Mouse (Mus musculus) CH12.LX (cell line): ENCODE measurements around the gene Mark1. TPM values are rescaled to one million over a fixed set of nuclear protein-coding genes. Genes with fewer than 3 reads are reported as not detected.

Experiments used
- DNase-seq: peaks from one replicate; pipeline ENCODE4 v3.0.0-alpha.2; 2013; ENCODE audit errors: extremely low read depth
- H3K27ac ChIP-seq: 2 replicates; pipeline ENCODE4 v1.5.1; 2012; ENCODE audit warnings: low read depth, mild to moderate bottlenecking, control low read depth, moderate library complexity; ENCODE audit not compliant: insufficient read depth
- H3K27me3 ChIP-seq: replicated peaks from 2 replicates; pipeline ENCODE3; 2012; ENCODE audit warnings: inconsistent platforms
- H3K36me3 ChIP-seq, 2 experiments: replicated peaks in 1 of 2; 2 replicates each; pipeline versions ENCODE3 to v1.6.1; 2012; ENCODE audit warnings: inconsistent platforms in 1 of 2, low read length in 1 of 2, mild to moderate bottlenecking in 1 of 2, mixed read lengths in 1 of 2, moderate library complexity in 1 of 2; ENCODE audit not compliant: control insufficient read depth in 1 of 2, insufficient read depth in 1 of 2
- H3K4me1 ChIP-seq, 2 experiments: 2 replicates each; pipeline ENCODE4 v1.6.1; 2012; ENCODE audit warnings: inconsistent platforms in 1 of 2, moderate library complexity in 1 of 2; ENCODE audit not compliant: insufficient read depth in 2 of 2, control insufficient read depth in 1 of 2
- H3K4me2 ChIP-seq: 2 replicates; pipeline ENCODE4 v1.6.1; 2012; ENCODE audit warnings: low read depth, mild to moderate bottlenecking, control low read depth; ENCODE audit not compliant: poor library complexity, insufficient read depth, severe bottlenecking
- H3K4me3 ChIP-seq, 3 experiments: fragments of 150-350 bp in 1 of 3; sonication (generic) in 1 of 3; replicated peaks in 1 of 3; 2 replicates each; pipeline versions ENCODE3 to v1.5.1; 2011 to 2012; ENCODE audit warnings: low read depth in 2 of 3, low read length in 2 of 3, mild to moderate bottlenecking in 2 of 3, moderate library complexity in 2 of 3, control low read depth in 1 of 3, improper control_type of control experiment in 1 of 3, inconsistent platforms in 1 of 3, mixed read lengths in 1 of 3; ENCODE audit not compliant: poor library complexity in 1 of 3
- H3K79me2 ChIP-seq: replicated peaks from 2 replicates; pipeline ENCODE4 v1.6.1; 2012; ENCODE audit warnings: mild to moderate bottlenecking, moderate library complexity; ENCODE audit not compliant: control insufficient read depth, poor library complexity, insufficient read depth, severe bottlenecking; ENCODE audit errors: extremely low read depth
- H3K9ac ChIP-seq: 2 replicates; pipeline ENCODE4 v1.6.1; 2012; ENCODE audit warnings: low read depth, mild to moderate bottlenecking, control low read depth, moderate library complexity; ENCODE audit not compliant: insufficient read depth
- H3K9me3 ChIP-seq: replicated peaks from 2 replicates; pipeline ENCODE3; 2012; ENCODE audit warnings: low read length, inconsistent platforms, mixed read lengths
- BHLHE40 ChIP-seq: IDR thresholded peaks from 2 replicates; pipeline ENCODE4 v1.6.1; 2011; ENCODE audit warnings: mild to moderate bottlenecking, low read depth, low read length, improper control_type of control experiment
- CHD1 ChIP-seq: IDR thresholded peaks from 2 replicates; pipeline ENCODE4 v1.6.1; 2012; ENCODE audit warnings: low read depth, low read length, improper control_type of control experiment, inconsistent platforms
- CTCF ChIP-seq, 2 experiments: IDR thresholded peaks in 1 of 2; conservative IDR thresholded peaks in 1 of 2; 2 replicates each; pipeline ENCODE4 v1.5.1; 2011 to 2012; ENCODE audit warnings: low read depth in 2 of 2, low read length in 2 of 2, improper control_type of control experiment in 1 of 2, inconsistent platforms in 1 of 2, mild to moderate bottlenecking in 1 of 2, moderate library complexity in 1 of 2
- E2F4 ChIP-seq: IDR thresholded peaks from 2 replicates; pipeline ENCODE4 v1.6.1; 2011; ENCODE audit warnings: low read depth, low read length, improper control_type of control experiment; ENCODE audit not compliant: insufficient replicate concordance
- ELF1 ChIP-seq: IDR thresholded peaks from 2 replicates; pipeline ENCODE4 v1.6.1; 2014; ENCODE audit warnings: low read depth, mild to moderate bottlenecking, inconsistent platforms, low read length, improper control_type of control experiment
- EP300 ChIP-seq: IDR thresholded peaks from 2 replicates; pipeline ENCODE4 v1.6.1; 2011; ENCODE audit warnings: low read length, improper control_type of control experiment
- GABPA ChIP-seq: IDR thresholded peaks from 2 replicates; pipeline ENCODE4 v1.6.1; 2012; ENCODE audit warnings: low read depth, low read length, improper control_type of control experiment, inconsistent platforms; ENCODE audit not compliant: insufficient replicate concordance
- IRF4 ChIP-seq: IDR thresholded peaks from 2 replicates; pipeline ENCODE4 v1.6.1; 2014; ENCODE audit warnings: low read depth, mild to moderate bottlenecking, inconsistent platforms, low read length, improper control_type of control experiment
- JUND ChIP-seq: conservative IDR thresholded peaks from 2 replicates; pipeline ENCODE4 v1.6.1; 2011; ENCODE audit warnings: low read depth, low read length, improper control_type of control experiment
- KAT2A ChIP-seq: IDR thresholded peaks from 2 replicates; pipeline ENCODE4 v1.6.1; 2012; ENCODE audit warnings: low read length, improper control_type of control experiment, inconsistent platforms; ENCODE audit not compliant: insufficient replicate concordance
- MXI1 ChIP-seq: IDR thresholded peaks from 2 replicates; pipeline ENCODE4 v1.6.1; 2011; ENCODE audit warnings: mild to moderate bottlenecking, low read depth, low read length, improper control_type of control experiment
- NRF1 ChIP-seq: IDR thresholded peaks from 2 replicates; pipeline ENCODE4 v1.6.1; 2014; ENCODE audit warnings: low read depth, mild to moderate bottlenecking, inconsistent platforms, low read length, improper control_type of control experiment, moderate library complexity
- PAX5 ChIP-seq: IDR thresholded peaks from 2 replicates; pipeline ENCODE4 v1.6.1; 2012; ENCODE audit warnings: low read length, inconsistent platforms, mixed read lengths
- RAD21 ChIP-seq: IDR thresholded peaks from 2 replicates; pipeline ENCODE4 v1.6.1; 2011; ENCODE audit warnings: low read depth, mild to moderate bottlenecking, low read length, improper control_type of control experiment, moderate library complexity
- SIN3A ChIP-seq: IDR thresholded peaks from 2 replicates; pipeline ENCODE4 v1.6.1; 2012; ENCODE audit warnings: low read length, improper control_type of control experiment, inconsistent platforms
- TBP ChIP-seq: conservative IDR thresholded peaks from 2 replicates; pipeline ENCODE4 v1.6.1; 2011; ENCODE audit warnings: low read depth, low read length, improper control_type of control experiment
- TCF12 ChIP-seq: IDR thresholded peaks from 2 replicates; pipeline ENCODE4 v1.6.1; 2014; ENCODE audit warnings: low read depth, mild to moderate bottlenecking, inconsistent platforms, low read length, improper control_type of control experiment
- UBTF ChIP-seq: IDR thresholded peaks from 2 replicates; pipeline ENCODE4 v1.6.1; 2012; ENCODE audit warnings: low read depth, mild to moderate bottlenecking, inconsistent platforms, low read length, improper control_type of control experiment, moderate library complexity
- USF1 ChIP-seq: IDR thresholded peaks from 2 replicates; pipeline ENCODE4 v1.6.1; 2014; ENCODE audit warnings: low read depth, mild to moderate bottlenecking, inconsistent platforms, low read length, improper control_type of control experiment
- USF2 ChIP-seq: conservative IDR thresholded peaks from 2 replicates; pipeline ENCODE4 v1.6.1; 2011; ENCODE audit warnings: low read depth, low read length, improper control_type of control experiment
- ZKSCAN1 ChIP-seq: IDR thresholded peaks from 2 replicates; pipeline ENCODE4 v1.6.1; 2012; ENCODE audit warnings: low read depth, inconsistent platforms, low read length, improper control_type of control experiment, borderline replicate concordance
- ZMIZ1 ChIP-seq: IDR thresholded peaks from 2 replicates; pipeline ENCODE4 v1.6.1; 2012; ENCODE audit warnings: low read depth, mild to moderate bottlenecking, inconsistent platforms, low read length, improper control_type of control experiment
- ZNF384 ChIP-seq: IDR thresholded peaks from 2 replicates; pipeline ENCODE4 v1.6.1; 2012; ENCODE audit warnings: low read depth, low read length, improper control_type of control experiment, inconsistent platforms
- dilution Hi-C: fragments of 300-500 bp; cut with MboI; formaldehyde crosslinking; loops from 2 replicates; pipeline ENCODE4 v1.14.3; 2020; ENCODE audit warnings: low sequenced_read_pairs; ENCODE audit not compliant: extremely low pct_unique_long_range_greater_than_20kb, extremely low pct_ligation_motif_present
- in situ Hi-C: fragments of 300-500 bp; cut with MboI; formaldehyde crosslinking; loops from 3 replicates; pipeline ENCODE4 v1.14.3; 2019; ENCODE audit warnings: low sequenced_read_pairs, low pct_ligation_motif_present, low pct_unique_long_range_greater_than_20kb, mixed read lengths
- polyA plus RNA-seq: library from polyadenylated mRNA; unstranded; fragments of >175 nt; gene quantifications from 2 replicates; pipeline ENCODE4 v1.2.1, GENCODE M21; 2012; ENCODE audit warnings: low read depth; ENCODE audit not compliant: insufficient read length
- total RNA-seq, 2 experiments: library from RNA; depleted of rRNA; stranded (reverse); fragments of 300-350 nt in 1 of 2; fragments of >200 nt in 1 of 2; gene quantifications; 2 replicates each; pipeline ENCODE4 v1.2.3; 2012 to 2014

Gene Mark1
- total and polyA plus RNA-seq, 3 experiments, result not detected

- Histone ChIP-seq H3K4me1 (no peaks in the 10 kb centered on the region), H3K9me3 (no peaks in the 10 kb centered on the region), H3K79me2 (no peaks in the 10 kb centered on the region), H3K4me3 (no peak overlapping the region), H3K27me3 (no peaks in the 10 kb centered on the region), H3K27ac (no peak overlapping the region), H3K9ac (no peak overlapping the region), H3K4me2 (no peak overlapping the region), H3K36me3 (no peaks in the 10 kb centered on the region)
- no peak for TF ChIP-seq SIN3A
- in situ Hi-C loops (no loop called here), dilution Hi-C loops (no loop called here)
- no peak for DNase-seq
Measured at GRCm38 (mm10) chr1:185007066-185007465, 7.7 kb upstream of the Mark1 start.

- in situ Hi-C loops, result no loop called here
- no peak overlapping the region for H3K9ac ChIP-seq
- no peak overlapping the region for H3K27ac ChIP-seq
- TF ChIP-seq CTCF (conservative IDR thresholded peaks at IDR 0.05 in 1 of 2, IDR thresholded peaks at IDR 0.05 in 1 of 2; ENCODE audit: low read depth in 2 of 2, low read length in 2 of 2) (no peak), ZMIZ1 (no peak), TBP (no peak)
- H3K4me2 ChIP-seq, result no peak overlapping the region
- DNase-seq, result no peak
- H3K27me3 ChIP-seq, result no peaks in the 10 kb centered on the region
- dilution Hi-C loops, result no loop called here
- no peaks in the 10 kb centered on the region for H3K79me2 ChIP-seq
- H3K9me3 ChIP-seq, result peaks cover 2% of the 10 kb centered on the region
- no peak overlapping the region for H3K4me3 ChIP-seq
- no peaks in the 10 kb centered on the region for H3K4me1 ChIP-seq
- H3K36me3 ChIP-seq, result no peaks in the 10 kb centered on the region
Measured at GRCm38 (mm10) chr1:184999780-185000599, 620 bp upstream of the Mark1 start.

- no peak overlapping the region for H3K27ac ChIP-seq
- peaks cover 2% of the 10 kb centered on the region for H3K9me3 ChIP-seq
- dilution Hi-C loops (no loop called here), in situ Hi-C loops (no loop called here)
- H3K9ac ChIP-seq, result no peak overlapping the region
- no peaks in the 10 kb centered on the region for H3K27me3 ChIP-seq
- no peak for DNase-seq
- H3K36me3 ChIP-seq, result no peaks in the 10 kb centered on the region
- TF ChIP-seq JUND (no peak), USF2 (no peak), CHD1 (no peak), USF1 (no peak), IRF4 (no peak), SIN3A (no peak), MXI1 (no peak), NRF1 (no peak), ZKSCAN1 (no peak), EP300 (no peak), RAD21 (no peak), BHLHE40 (no peak), KAT2A (no peak), UBTF (no peak), ZNF384 (no peak), E2F4 (no peak), GABPA (no peak), ELF1 (no peak), TCF12 (no peak), PAX5 (no peak)
- TF ChIP-seq, all 38 proteins: peak for 0
- H3K4me3 ChIP-seq, result no peak overlapping the region
- H3K79me2 ChIP-seq, result no peaks in the 10 kb centered on the region
- H3K4me1 ChIP-seq, result no peaks in the 10 kb centered on the region
- H3K4me2 ChIP-seq, result no peak overlapping the region
Measured at GRCm38 (mm10) chr1:184998631-184999030, 739 bp downstream of the Mark1 start.
